Mouse (Mus musculus) hindbrain, embryonic 11.5 days (tissue): ENCODE results near the gene 1700037C18Rik. TPM values are rescaled to one million over a fixed set of nuclear protein-coding genes. Genes with fewer than 3 reads are reported as not detected.

Source experiments
- ATAC-seq: fragments of 200-750 bp; cut with Nextera tagmentation; 2 replicates; pipeline ENCODE4 v1.8.0; 2017; ENCODE audit warnings: mild to moderate bottlenecking, moderate TSS enrichment, moderate library complexity; ENCODE audit not compliant: low FRiP score
- DNase-seq: peaks from one replicate; pipeline ENCODE4 v3.0.0-alpha.2; 2015; ENCODE audit warnings: low spot score
- H3K27ac ChIP-seq: fragments of 300-500 bp; sonication (generic); 2 replicates; pipeline ENCODE4 v1.5.1; 2014; ENCODE audit warnings: mild to moderate bottlenecking, low read depth, low read length
- H3K27me3 ChIP-seq: fragments of 300-500 bp; sonication (generic); 2 replicates; pipeline ENCODE4 v1.6.1; 2014; ENCODE audit warnings: mild to moderate bottlenecking, low read length, moderate library complexity, mixed read lengths; ENCODE audit not compliant: control insufficient read depth, insufficient read depth
- H3K36me3 ChIP-seq: fragments of 300-500 bp; sonication (generic); 2 replicates; pipeline ENCODE4 v1.6.1; 2014; ENCODE audit warnings: mild to moderate bottlenecking, low read length, moderate library complexity, mixed read lengths; ENCODE audit not compliant: control insufficient read depth, insufficient read depth
- H3K4me1 ChIP-seq: fragments of 300-500 bp; sonication (generic); replicated peaks from 2 replicates; pipeline ENCODE4 v1.6.1; 2014; ENCODE audit warnings: low read length, mixed read lengths; ENCODE audit not compliant: control insufficient read depth, insufficient read depth
- H3K4me2 ChIP-seq: fragments of 300-500 bp; sonication (generic); replicated peaks from 2 replicates; pipeline ENCODE4 v1.6.1; 2014; ENCODE audit warnings: mild to moderate bottlenecking, low read depth, low read length
- H3K4me3 ChIP-seq: fragments of 300-500 bp; sonication (generic); 2 replicates; pipeline ENCODE4 v1.5.1; 2014; ENCODE audit warnings: low read depth, low read length
- H3K9ac ChIP-seq: fragments of 300-500 bp; sonication (generic); 2 replicates; pipeline ENCODE4 v1.6.1; 2014; ENCODE audit warnings: low read depth, low read length
- H3K9me3 ChIP-seq: fragments of 300-500 bp; sonication (generic); 2 replicates; pipeline ENCODE4 v1.6.1; 2016; ENCODE audit warnings: low read length; ENCODE audit not compliant: control insufficient read depth
- WGBS: fragments of 180-500 bp; shearing (Covaris S2); extraction: QIAGEN DNeasy Blood & Tissue Kit; methylation state at CpG from one replicate; pipeline ENCODE4 v1.1.7; 2014; 5-methylcytosine and 5-hydroxymethylcytosine counted together
- polyA plus RNA-seq: library from polyadenylated mRNA; unstranded; fragments of >200 nt; fragmentation: Nextera tagmentation; extraction: Ambion mirVana; gene quantifications from 2 replicates; pipeline ENCODE4 v1.2.1, GENCODE M21; 2014

Gene 1700037C18Rik
- polyA plus RNA-seq, 1 experiment from 2014 or later: 4.9 TPM

DNA sequence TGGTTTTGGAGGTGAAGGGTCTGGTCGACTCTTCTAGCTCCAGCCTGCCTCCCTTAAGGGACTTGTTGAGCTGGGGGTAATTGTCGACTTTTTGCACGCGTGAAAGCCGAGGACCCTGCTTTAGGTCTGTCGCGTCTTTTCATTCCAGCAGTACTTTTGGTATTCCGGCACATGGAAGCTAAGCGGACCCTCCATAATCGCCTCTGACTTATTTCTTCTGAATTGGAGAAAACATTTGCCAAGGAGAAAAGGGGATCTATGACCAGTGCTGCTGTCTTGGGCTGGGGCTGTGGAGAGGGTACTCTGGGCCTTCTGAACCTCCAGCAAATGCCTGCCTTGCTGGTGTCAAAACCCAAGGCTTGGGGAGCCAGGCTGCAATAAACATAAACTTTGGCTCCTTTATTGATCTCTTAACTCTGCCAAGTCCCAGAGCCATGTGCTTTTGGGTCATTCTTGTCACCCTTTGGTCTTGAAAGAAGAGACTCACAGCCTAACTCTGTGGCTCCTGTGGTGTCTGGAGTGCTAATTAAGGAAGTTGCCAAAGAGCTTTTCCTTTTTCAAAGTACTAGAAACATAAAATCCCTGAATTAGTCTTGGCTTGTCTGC lies 23.3 kb downstream of the 1700037C18Rik start:
- peak overlapping the region; percentile 83 for H3K4me3 ChIP-seq
- DNase-seq: no peak
- H3K4me2 ChIP-seq: peak overlapping the region; percentile 78
- ATAC-seq: peak; percentile 30; the same call in 1 of the 2 replicates
- peak overlapping the region; percentile 87 for H3K9ac ChIP-seq
- WGBS: 6% methylated on average over 10 of the region's 10 CpGs
- no peaks in the 10 kb centered on the region for H3K36me3 ChIP-seq
- peak overlapping the region; percentile 91; the same call in 1 of the 2 replicates for H3K27ac ChIP-seq
- peaks cover 6% of the 10 kb centered on the region; the same call in 1 of the 2 replicates for H3K4me1 ChIP-seq
- no peaks in the 10 kb centered on the region for H3K9me3 ChIP-seq
- H3K27me3 ChIP-seq: no peaks in the 10 kb centered on the region

GRCm38 (mm10) chr16:3884201-3885064 lies 24.1 kb downstream of the 1700037C18Rik start, which contains the start of the genes Zfp597 and Gm20695:
Zfp597 (minus strand) TSS chr16:3884561.
Gm20695 (plus strand) TSS chr16:3884648.
- under 1% methylated on average over 86 of the region's 88 CpGs for WGBS
- ATAC-seq (peak; percentile 99), DNase-seq (peak; percentile 95)
- H3K4me2 ChIP-seq: peak within 1 kb of the TSS; percentile 78
- no peaks in the 10 kb centered on the region for H3K36me3 ChIP-seq
- peak within 1 kb of the TSS; percentile 83 for H3K4me3 ChIP-seq
- H3K4me1 ChIP-seq: peaks cover 6% of the 10 kb centered on the region; the same call in 1 of the 2 replicates
- H3K9me3 ChIP-seq: no peaks in the 10 kb centered on the region
- H3K27ac ChIP-seq: peak within 1 kb of the TSS; percentile 91
- H3K27me3 ChIP-seq: no peaks in the 10 kb centered on the region
- peak within 1 kb of the TSS; percentile 87 for H3K9ac ChIP-seq

DNA sequence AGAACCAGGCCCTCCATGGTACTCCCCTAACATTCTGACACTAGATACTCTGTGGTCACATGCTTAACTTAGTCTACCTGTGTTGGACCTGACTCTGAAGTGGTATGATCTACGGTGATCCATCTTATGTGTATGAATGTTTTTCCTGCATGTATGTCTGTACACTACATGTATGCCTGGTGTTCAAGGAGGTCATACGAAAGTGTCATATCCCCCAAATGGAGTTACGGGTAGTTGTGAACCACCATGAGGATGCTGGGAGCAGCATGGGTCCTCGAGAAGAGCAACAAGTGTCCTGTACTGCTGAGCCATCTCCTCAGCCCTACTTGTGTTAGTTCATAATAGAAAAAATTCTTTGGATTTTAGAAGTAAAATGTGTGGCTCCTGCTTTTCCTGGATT lies 32.1 kb downstream of the 1700037C18Rik start:
- Histone ChIP-seq H3K36me3 (no peaks in the 10 kb centered on the region), H3K4me1 (no peaks in the 10 kb centered on the region; the same call in 1 of the 2 replicates), H3K27me3 (no peaks in the 10 kb centered on the region), H3K4me3 (no peak overlapping the region), H3K4me2 (no peak overlapping the region), H3K27ac (no peak overlapping the region), H3K9me3 (no peaks in the 10 kb centered on the region), H3K9ac (no peak overlapping the region)
- WGBS: 94% methylated on average over 4 of the region's 4 CpGs
- DNase-seq: no peak
- no peak for ATAC-seq

DNA sequence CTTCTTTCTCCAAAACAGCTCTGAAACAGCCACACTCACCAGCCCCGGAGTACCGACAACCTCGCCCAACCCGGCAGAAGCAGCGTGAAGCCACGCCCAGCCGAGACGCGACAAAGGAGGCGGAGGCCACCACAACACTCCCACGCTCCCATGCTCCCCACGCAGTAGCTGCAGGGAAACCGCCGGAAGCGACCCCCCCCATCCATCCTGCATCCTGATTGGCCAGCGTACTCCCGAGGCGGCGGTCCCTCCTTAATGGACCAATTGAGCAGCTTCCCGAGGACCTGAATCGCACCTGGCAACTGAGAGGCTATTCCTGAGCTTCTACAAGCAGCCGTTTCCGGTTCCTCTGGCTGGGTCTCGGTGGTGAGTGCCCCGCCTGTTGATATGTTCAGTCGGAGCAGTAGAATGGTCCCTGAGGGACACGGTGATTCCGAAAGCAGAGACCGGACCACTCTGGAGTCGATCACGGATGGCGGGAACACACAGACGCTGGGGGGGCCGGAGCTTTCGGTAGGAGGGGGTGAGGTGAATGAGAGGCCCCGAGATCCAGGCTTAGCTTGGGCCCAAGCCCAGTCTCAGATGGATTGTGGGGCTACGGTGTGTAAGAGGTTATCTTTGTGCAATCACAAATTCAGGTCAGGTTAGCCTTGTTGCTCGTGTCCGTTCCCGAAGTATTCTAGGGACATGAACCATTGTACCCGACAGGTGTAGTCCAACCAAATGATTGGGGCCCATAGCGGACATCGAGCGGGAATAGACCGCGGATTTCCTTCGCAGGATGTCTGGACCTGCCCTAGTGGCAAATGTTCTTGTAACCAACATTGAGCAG lies 36.1 kb downstream of the 1700037C18Rik start, which contains the start of gene Naa60:
Gene Naa60 (plus strand): TSS at position 160 of the 832 bp plus-strand sequence.
- Histone ChIP-seq H3K9me3 (no peaks in the 10 kb centered on the region), H3K27ac (0 out of 2 replicates have a peak within 1 kb of the TSS, but pooled peaks have one; percentile 6), H3K4me2 (peak within 1 kb of the TSS; percentile 81), H3K4me3 (peak within 1 kb of the TSS; percentile 51), H3K36me3 (no peaks in the 10 kb centered on the region), H3K27me3 (no peaks in the 10 kb centered on the region), H3K4me1 (no peaks in the 10 kb centered on the region; the same call in 1 of the 2 replicates), H3K9ac (peak within 1 kb of the TSS; percentile 64)
- WGBS: 4% methylated on average over 47 of the region's 47 CpGs
- DNase-seq: peak; percentile 90
- peak; percentile 99 for ATAC-seq

DNA sequence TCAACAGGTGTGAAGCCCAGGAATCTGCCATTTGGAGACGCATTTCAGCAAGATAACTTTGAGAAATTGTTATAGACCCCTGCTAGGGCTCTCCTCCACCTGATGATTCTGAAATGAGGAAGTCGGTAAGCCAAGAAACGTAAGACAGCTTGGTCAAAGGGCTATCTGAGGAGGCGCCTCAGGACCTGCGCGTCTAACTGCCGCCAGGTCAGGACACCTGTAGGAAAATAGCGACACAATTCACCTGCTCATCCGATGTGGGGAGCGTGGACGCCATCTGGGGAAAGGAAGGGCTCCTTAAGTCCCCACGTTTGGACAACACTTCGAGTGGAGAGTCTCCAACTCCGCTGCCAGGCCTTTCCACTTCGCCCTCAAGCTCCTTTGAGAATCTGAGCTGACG lies 36.7 kb downstream of the 1700037C18Rik start:
- DNase-seq: no peak
- 0 out of 2 replicates have a peak overlapping the region, but pooled peaks have one; percentile 6 for H3K27ac ChIP-seq
- peak overlapping the region; percentile 51 for H3K4me3 ChIP-seq
- no peaks in the 10 kb centered on the region for H3K9me3 ChIP-seq
- no peaks in the 10 kb centered on the region; the same call in 1 of the 2 replicates for H3K4me1 ChIP-seq
- peak overlapping the region; percentile 64 for H3K9ac ChIP-seq
- WGBS: 1% methylated on average over 16 of the region's 16 CpGs
- no peaks in the 10 kb centered on the region for H3K27me3 ChIP-seq
- no peaks in the 10 kb centered on the region for H3K36me3 ChIP-seq
- peak overlapping the region; percentile 81 for H3K4me2 ChIP-seq
- no peak; the same call in 1 of the 2 replicates for ATAC-seq

DNA sequence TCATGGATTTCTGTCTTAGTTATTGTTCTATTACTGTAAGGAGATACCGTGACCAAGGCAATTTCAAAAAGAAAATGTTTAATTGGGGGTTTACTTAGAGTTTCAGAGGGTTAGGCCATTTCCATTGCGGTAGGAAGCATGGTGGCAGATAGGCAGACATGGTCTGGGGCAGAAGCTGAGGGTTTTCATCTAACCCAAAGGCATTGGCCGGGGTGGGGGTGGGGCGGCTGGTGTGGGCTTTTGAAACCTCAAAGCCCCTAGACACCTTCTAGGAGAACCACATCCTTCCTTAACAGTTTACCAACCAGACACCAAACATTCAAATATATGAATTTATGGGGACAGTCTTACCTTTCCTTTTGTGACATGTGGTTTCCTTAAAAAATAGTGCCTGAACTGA lies 49.2 kb downstream of the 1700037C18Rik start:
- H3K4me1 ChIP-seq: no peaks in the 10 kb centered on the region
- H3K27ac ChIP-seq: no peak overlapping the region
- H3K9me3 ChIP-seq: no peaks in the 10 kb centered on the region
- no peak overlapping the region for H3K4me3 ChIP-seq
- DNase-seq (no peak), ATAC-seq (no peak)
- no peaks in the 10 kb centered on the region for H3K27me3 ChIP-seq
- no peak overlapping the region for H3K4me2 ChIP-seq
- no peak overlapping the region for H3K9ac ChIP-seq
- WGBS: 92% methylated on average over 4 of the region's 4 CpGs
- no peaks in the 10 kb centered on the region for H3K36me3 ChIP-seq

DNA sequence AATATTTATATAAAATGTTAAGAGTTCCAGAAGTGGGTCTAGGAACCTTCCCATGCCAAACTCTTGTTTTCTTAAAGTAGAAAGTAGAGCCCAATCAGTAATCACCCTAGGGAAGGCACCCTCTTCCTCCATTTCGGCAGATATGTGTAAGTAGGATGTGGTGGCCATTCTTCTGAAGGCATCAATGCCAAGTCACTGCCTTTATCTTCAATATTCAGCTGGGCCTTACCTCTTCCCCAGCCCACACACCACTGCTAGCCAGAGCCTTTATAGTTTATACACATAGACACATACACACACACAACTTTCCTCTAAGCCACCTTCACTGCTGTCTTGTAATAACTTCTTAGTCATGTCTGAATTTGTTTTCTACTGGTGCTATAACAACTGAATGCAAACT lies 52.7 kb downstream of the 1700037C18Rik start:
- H3K9ac ChIP-seq: no peak overlapping the region
- WGBS: 78% methylated on average over 1 of the region's 1 CpGs
- ATAC-seq: no peak

More for the DNA sequence above, 52.7 kb downstream of the 1700037C18Rik start:
- H3K4me2 ChIP-seq: no peak overlapping the region
- H3K27ac ChIP-seq: no peak overlapping the region
- no peaks in the 10 kb centered on the region for H3K27me3 ChIP-seq
- no peaks in the 10 kb centered on the region for H3K36me3 ChIP-seq
- H3K4me1 ChIP-seq: no peaks in the 10 kb centered on the region
- no peaks in the 10 kb centered on the region for H3K9me3 ChIP-seq
- no peak overlapping the region for H3K4me3 ChIP-seq
- DNase-seq: no peak
